Mouse (Mus musculus) lung, postnatal 0 days (tissue): ENCODE results near the gene Haghl. TPM values are rescaled to one million over a fixed set of nuclear protein-coding genes. Genes with fewer than 3 reads are reported as not detected.

Experiments used
- ATAC-seq: fragments of 200-750 bp; cut with Nextera tagmentation; 2 replicates; pipeline ENCODE4 v1.8.0; 2017; ENCODE audit warnings: moderate library complexity
- DNase-seq: peaks from one replicate; pipeline ENCODE4 v3.0.0-alpha.2; 2016; ENCODE audit warnings: low spot score
- H3K27ac ChIP-seq: fragments of 300-500 bp; sonication (generic); 2 replicates; pipeline ENCODE4 v1.5.1; 2014; ENCODE audit warnings: antibody characterized with exemption, mild to moderate bottlenecking, low read length, mixed read lengths
- H3K27me3 ChIP-seq: fragments of 300-500 bp; sonication (generic); replicated peaks from 2 replicates; pipeline ENCODE4 v1.6.1; 2014; ENCODE audit warnings: low read length, mixed read lengths; ENCODE audit not compliant: insufficient read depth
- H3K36me3 ChIP-seq: fragments of 300-500 bp; sonication (generic); 2 replicates; pipeline ENCODE4 v1.6.1; 2014; ENCODE audit warnings: low read length, mixed read lengths; ENCODE audit not compliant: insufficient read depth
- H3K4me1 ChIP-seq: fragments of 300-500 bp; sonication (generic); 2 replicates; pipeline ENCODE4 v1.6.1; 2014; ENCODE audit warnings: antibody characterized with exemption, low read depth, low read length, mixed read lengths; ENCODE audit not compliant: insufficient read depth
- H3K4me2 ChIP-seq: fragments of 300-500 bp; sonication (generic); replicated peaks from 2 replicates; pipeline ENCODE4 v1.6.1; 2014; ENCODE audit warnings: low read depth, mild to moderate bottlenecking, low read length, moderate library complexity, mixed read lengths
- H3K4me3 ChIP-seq: fragments of 300-500 bp; sonication (generic); 2 replicates; pipeline ENCODE4 v1.5.1; 2014; ENCODE audit warnings: low read depth, low read length
- H3K9ac ChIP-seq: fragments of 300-500 bp; sonication (generic); replicated peaks from 2 replicates; pipeline ENCODE4 v1.6.1; 2014; ENCODE audit warnings: low read depth, mild to moderate bottlenecking
- H3K9me3 ChIP-seq: fragments of 300-500 bp; sonication (generic); 2 replicates; pipeline ENCODE4 v1.6.1; 2016; ENCODE audit warnings: low read length, mixed read lengths
- CTCF ChIP-seq: IDR thresholded peaks from 2 replicates; pipeline ENCODE4 v1.5.1; 2016; ENCODE audit warnings: antibody characterized with exemption, mild to moderate bottlenecking
- EP300 ChIP-seq: IDR thresholded peaks from 2 replicates; pipeline ENCODE4 v1.6.1; 2016; ENCODE audit warnings: antibody characterized with exemption, mild to moderate bottlenecking, control low read depth
- WGBS: fragments of 180-500 bp; shearing (Covaris S2); extraction: QIAGEN DNeasy Blood & Tissue Kit; methylation state at CpG from one replicate; pipeline ENCODE4 v1.1.7; 2014; 5-methylcytosine and 5-hydroxymethylcytosine counted together
- polyA plus RNA-seq: library from polyadenylated mRNA; unstranded; fragments of >200 nt; fragmentation: Nextera tagmentation; extraction: Ambion mirVana; gene quantifications from 2 replicates; pipeline ENCODE4 v1.2.1, GENCODE M21; 2015

Gene Haghl
- polyA plus RNA-seq, 1 experiment from 2014 or later, result 42.7 TPM

GRCm38 (mm10) chr17:25755627-25756377, 29.7 kb downstream of the Haghl start:
- H3K27me3 ChIP-seq, result no peaks in the 10 kb centered on the region
- DNase-seq (peak; percentile 54), ATAC-seq (peak; percentile 51)
- H3K4me1 ChIP-seq, result no peaks in the 10 kb centered on the region
- TF ChIP-seq EP300 (peak; percentile 86), CTCF (no peak)
- no peak overlapping the region for H3K9ac ChIP-seq
- H3K36me3 ChIP-seq, result no peaks in the 10 kb centered on the region
- H3K27ac ChIP-seq, result peak overlapping the region; percentile 89
- no peak overlapping the region for H3K4me3 ChIP-seq
- no peak overlapping the region for H3K4me2 ChIP-seq
- no peaks in the 10 kb centered on the region for H3K9me3 ChIP-seq
- WGBS, result 18% methylated on average over 4 of the region's 4 CpGs

- DNase-seq, result no peak
- Histone ChIP-seq H3K4me2 (no peak overlapping the region), H3K4me3 (no peak overlapping the region), H3K9ac (no peak overlapping the region), H3K4me1 (no peaks in the 10 kb centered on the region), H3K27ac (peak overlapping the region; percentile 89), H3K9me3 (no peaks in the 10 kb centered on the region), H3K36me3 (no peaks in the 10 kb centered on the region), H3K27me3 (no peaks in the 10 kb centered on the region)
- TF ChIP-seq EP300, result no peak
- TF ChIP-seq CTCF, result no peak
- ATAC-seq, result no peak
- WGBS, result 70% methylated on average over 4 of the region's 4 CpGs
Observed at GRCm38 (mm10) chr17:25755086-25755485, 30.4 kb downstream of the Haghl start.

GRCm38 (mm10) chr17:25754241-25754640, 31.2 kb downstream of the Haghl start, which contains the start of gene Msln:
Msln (minus strand) TSS chr17:25754378.
- 72% methylated on average over 9 of the region's 9 CpGs for WGBS

GRCm38 (mm10) chr17:25751446-25751845, 34.0 kb downstream of the Haghl start:
- Histone ChIP-seq H3K4me3 (no peak overlapping the region), H3K9me3 (no peaks in the 10 kb centered on the region), H3K36me3 (no peaks in the 10 kb centered on the region), H3K27me3 (no peaks in the 10 kb centered on the region), H3K27ac (peak overlapping the region; percentile 62; the same call in 1 of the 2 replicates), H3K9ac (no peak overlapping the region), H3K4me1 (peaks cover 6% of the 10 kb centered on the region; the same call in 1 of the 2 replicates), H3K4me2 (0 out of 2 replicates have a peak overlapping the region, but pooled peaks have one; percentile 11)
- DNase-seq (peak; percentile 52), ATAC-seq (peak; percentile 34)
- TF ChIP-seq CTCF (no peak), EP300 (no peak)
- 12% methylated on average over 5 of the region's 5 CpGs for WGBS

More at GRCm38 (mm10) chr17:25754241-25754640, 31.2 kb downstream of the Haghl start, which contains the start of gene Msln:
- Histone ChIP-seq H3K4me2 (peak within 1 kb of the TSS; percentile 42), H3K27me3 (no peaks in the 10 kb centered on the region), H3K4me1 (no peaks in the 10 kb centered on the region), H3K9ac (no peak within 1 kb of the TSS), H3K36me3 (no peaks in the 10 kb centered on the region), H3K4me3 (no peak within 1 kb of the TSS), H3K9me3 (no peaks in the 10 kb centered on the region), H3K27ac (peak within 1 kb of the TSS; percentile 89)
- ATAC-seq (peak; percentile 40), DNase-seq (peak; percentile 51)
- TF ChIP-seq CTCF (no peak), EP300 (no peak)

GRCm38 (mm10) chr17:25749314-25749713, 36.2 kb downstream of the Haghl start:
- Histone ChIP-seq H3K9me3 (no peaks in the 10 kb centered on the region), H3K36me3 (no peaks in the 10 kb centered on the region), H3K9ac (no peak overlapping the region), H3K4me2 (no peak overlapping the region), H3K4me3 (no peak overlapping the region), H3K4me1 (peaks cover 6% of the 10 kb centered on the region; the same call in 1 of the 2 replicates), H3K27ac (peak overlapping the region; percentile 81), H3K27me3 (no peaks in the 10 kb centered on the region)
- peak; percentile 64 for DNase-seq
- ATAC-seq, result peak; percentile 79
- TF ChIP-seq EP300 (peak; percentile 54; the same call in 1 of the 2 replicates), CTCF (no peak)
- WGBS, result 57% methylated on average over 6 of the region's 6 CpGs

GRCm38 (mm10) chr17:25748238-25748637, 37.2 kb downstream of the Haghl start:
- Histone ChIP-seq H3K9ac (no peak overlapping the region), H3K4me1 (peaks cover 6% of the 10 kb centered on the region; the same call in 1 of the 2 replicates), H3K36me3 (no peaks in the 10 kb centered on the region), H3K4me3 (no peak overlapping the region), H3K27me3 (no peaks in the 10 kb centered on the region), H3K9me3 (no peaks in the 10 kb centered on the region), H3K4me2 (no peak overlapping the region), H3K27ac (peak overlapping the region; percentile 57; the same call in 1 of the 2 replicates)
- WGBS, result 84% methylated on average over 4 of the region's 4 CpGs
- DNase-seq (no peak), ATAC-seq (no peak)
- no peak for TF ChIP-seq CTCF
- TF ChIP-seq EP300, result no peak
